Mouse (Mus musculus): ENCODE data around the gene Arl13b. TPM values are rescaled to one million over a fixed set of nuclear protein-coding genes. Genes with fewer than 3 reads are reported as not detected.

Gene Arl13b
- polyA plus RNA-seq, 1 experiment from 2014 or later = 22.1 TPM

DNA sequence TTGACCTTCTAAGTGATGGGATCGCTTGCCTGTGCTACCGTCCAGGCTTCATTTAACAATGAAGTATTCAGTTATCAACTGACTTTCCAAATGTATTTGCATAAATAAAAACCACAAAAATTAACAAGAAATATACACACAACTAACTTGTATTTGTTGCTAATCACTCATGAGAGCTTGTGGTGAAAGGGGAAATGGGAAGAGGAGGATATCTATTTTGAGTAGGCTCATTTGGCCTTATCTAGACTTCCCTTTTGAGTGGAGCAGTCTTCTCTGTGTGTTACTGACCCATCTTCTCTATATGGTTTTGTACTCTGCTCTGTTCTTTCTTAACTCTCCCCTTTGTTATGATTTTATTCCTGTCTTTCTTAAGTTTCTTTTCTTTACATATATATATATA lies 9.4 kb upstream of the Arl13b start:
- H3K9me3 ChIP-seq (ENCODE audit: control insufficient read depth, low read length) = no peaks in the 10 kb centered on the region
- H3K9ac ChIP-seq (replicated peaks; ENCODE audit: low read depth, low read length) = no peak overlapping the region
- no peak overlapping the region for H3K4me2 ChIP-seq (ENCODE audit: low read length)
- no peaks in the 10 kb centered on the region for H3K27me3 ChIP-seq (replicated peaks; ENCODE audit: control insufficient read depth, insufficient read depth, low read length)
- peaks cover 9% of the 10 kb centered on the region for H3K4me1 ChIP-seq (replicated peaks; ENCODE audit: control insufficient read depth, insufficient read depth, low read length)
- 92% methylated on average over 2 of the region's 2 CpGs for WGBS
- no peak overlapping the region for H3K4me3 ChIP-seq (replicated peaks; ENCODE audit: low read length)
- H3K36me3 ChIP-seq (ENCODE audit: control insufficient read depth, insufficient read depth) = no peaks in the 10 kb centered on the region
- H3K27ac ChIP-seq (ENCODE audit: low read length) = no peak overlapping the region
- no peak for ATAC-seq

DNA sequence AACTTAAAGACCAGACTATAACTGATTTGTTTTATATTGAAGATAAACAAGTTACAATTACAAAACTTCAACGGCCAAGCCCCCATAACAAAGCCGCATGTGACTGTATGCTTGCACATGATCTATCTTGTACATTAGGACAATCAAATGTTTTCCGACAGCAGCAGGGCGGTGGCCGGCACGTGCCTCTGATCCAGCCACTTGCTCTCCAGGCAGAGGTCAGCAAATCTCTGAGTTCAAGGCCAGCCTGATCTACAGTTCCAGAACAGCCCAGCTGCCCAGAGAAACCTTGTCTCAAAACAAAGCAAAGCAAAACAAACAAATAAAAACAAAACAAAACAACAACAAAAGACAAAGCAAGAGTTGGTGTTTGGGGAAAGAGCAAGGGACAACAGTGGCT lies 8.5 kb upstream of the Arl13b start:
- no peaks in the 10 kb centered on the region for H3K9me3 ChIP-seq (ENCODE audit: control insufficient read depth, low read length)
- H3K4me2 ChIP-seq (ENCODE audit: low read length) = no peak overlapping the region
- no peak overlapping the region for H3K9ac ChIP-seq (replicated peaks; ENCODE audit: low read depth, low read length)
- no peak overlapping the region for H3K4me3 ChIP-seq (replicated peaks; ENCODE audit: low read length)
- ATAC-seq = no peak
- peaks cover 9% of the 10 kb centered on the region for H3K4me1 ChIP-seq (replicated peaks; ENCODE audit: control insufficient read depth, insufficient read depth, low read length)
- no peaks in the 10 kb centered on the region for H3K27me3 ChIP-seq (replicated peaks; ENCODE audit: control insufficient read depth, insufficient read depth, low read length)
- no peaks in the 10 kb centered on the region for H3K36me3 ChIP-seq (ENCODE audit: control insufficient read depth, insufficient read depth)
- 91% methylated on average over 6 of the region's 6 CpGs for WGBS
- no peak overlapping the region for H3K27ac ChIP-seq (ENCODE audit: low read length)

DNA sequence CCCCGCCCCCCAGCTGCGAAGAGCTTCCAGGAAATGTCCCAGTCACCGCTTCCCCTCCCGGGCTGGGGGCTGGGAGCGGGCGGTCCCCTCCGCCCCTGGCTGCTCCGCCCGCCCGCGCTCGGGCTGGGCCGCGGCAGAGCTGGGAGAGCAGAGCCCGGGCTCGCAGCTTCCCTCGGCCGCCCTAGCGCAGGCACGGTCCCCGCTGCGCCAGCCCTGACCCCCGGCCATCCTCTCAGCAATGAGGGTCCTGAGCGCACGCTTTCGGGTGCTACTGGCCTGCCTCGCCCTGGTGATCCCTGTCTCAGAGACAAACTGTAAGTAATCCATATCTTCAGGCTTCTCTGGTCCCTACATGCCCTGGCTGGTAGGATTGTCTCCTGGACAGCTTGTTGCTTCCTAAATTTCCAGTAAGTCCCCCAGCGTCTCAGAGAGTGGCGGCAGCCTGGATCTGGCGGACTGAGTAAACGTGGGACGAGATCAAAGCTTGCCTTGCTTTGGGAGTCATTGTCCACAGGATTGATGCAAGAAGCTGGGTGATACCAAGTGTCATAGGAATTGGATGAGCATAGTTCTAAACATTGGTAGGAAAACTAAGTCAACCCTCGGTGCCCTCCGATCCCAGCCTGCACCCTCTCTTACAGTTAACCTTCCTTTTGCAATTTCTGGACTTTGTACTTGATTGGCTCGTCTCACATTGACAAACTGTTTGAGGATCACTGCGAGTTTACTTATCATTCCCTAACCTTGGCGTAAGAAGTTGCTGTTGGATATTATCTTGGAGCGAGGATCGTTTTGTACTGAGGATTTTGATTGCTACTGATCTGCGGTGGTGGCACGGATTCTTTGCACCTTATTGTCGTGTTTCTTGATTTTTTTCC lies 7.6 kb upstream of the Arl13b start, which contains the start of gene Pros1:
TSS of gene Pros1 (plus strand) at position 117 of the 878 bp plus-strand sequence.
- Histone ChIP-seq H3K9me3 (ENCODE audit: control insufficient read depth, low read length) (no peaks in the 10 kb centered on the region), H3K4me1 (replicated peaks; ENCODE audit: control insufficient read depth, insufficient read depth, low read length) (peaks cover 9% of the 10 kb centered on the region)

DNA sequence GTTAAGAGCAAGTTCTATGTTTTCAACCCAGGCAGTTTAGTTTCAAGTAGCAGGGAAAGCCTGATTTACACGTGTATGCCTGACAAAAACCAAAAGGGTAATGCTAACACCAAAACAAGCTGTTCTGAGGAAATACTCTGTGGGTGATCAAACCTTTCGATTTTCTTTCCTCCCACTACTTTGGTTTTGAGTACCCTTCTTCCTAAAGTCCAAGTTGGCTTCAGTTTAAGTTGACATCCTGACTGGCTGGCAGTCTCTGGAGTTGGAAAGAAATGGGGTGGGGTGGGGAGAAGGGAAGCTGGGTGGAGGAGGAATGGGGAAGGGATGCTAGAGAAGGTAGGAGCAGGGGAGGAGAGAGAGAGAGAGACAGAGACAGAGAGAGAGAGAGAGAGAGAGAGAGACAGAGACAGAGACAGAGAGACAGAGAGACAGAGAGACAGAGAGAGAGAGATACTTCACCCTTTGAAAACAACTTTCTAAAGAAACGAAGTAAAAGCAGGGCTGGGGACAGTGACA lies 6.8 kb upstream of the Arl13b start:
- H3K4me1 ChIP-seq (replicated peaks; ENCODE audit: control insufficient read depth, insufficient read depth, low read length) = peaks cover 9% of the 10 kb centered on the region
- H3K9me3 ChIP-seq (ENCODE audit: control insufficient read depth, low read length) = no peaks in the 10 kb centered on the region
- peak overlapping the region; percentile 72 for H3K4me2 ChIP-seq (ENCODE audit: low read length)
- H3K4me3 ChIP-seq (replicated peaks; ENCODE audit: low read length) = peak overlapping the region; percentile 63
- WGBS = 14% methylated on average over 3 of the region's 3 CpGs
- no peaks in the 10 kb centered on the region for H3K36me3 ChIP-seq (ENCODE audit: control insufficient read depth, insufficient read depth)
- ATAC-seq = no peak
- H3K9ac ChIP-seq (replicated peaks; ENCODE audit: low read depth, low read length) = peak overlapping the region; percentile 65
- H3K27ac ChIP-seq (ENCODE audit: low read length) = no peak overlapping the region
- H3K27me3 ChIP-seq (replicated peaks; ENCODE audit: control insufficient read depth, insufficient read depth, low read length) = no peaks in the 10 kb centered on the region

More for the DNA sequence above, 7.6 kb upstream of the Arl13b start, which contains the start of gene Pros1:
- Histone ChIP-seq H3K27ac (ENCODE audit: low read length) (no peak within 1 kb of the TSS), H3K36me3 (ENCODE audit: control insufficient read depth, insufficient read depth) (no peaks in the 10 kb centered on the region), H3K4me3 (replicated peaks; ENCODE audit: low read length) (peak within 1 kb of the TSS; percentile 63), H3K4me2 (ENCODE audit: low read length) (peak within 1 kb of the TSS; percentile 72), H3K27me3 (replicated peaks; ENCODE audit: control insufficient read depth, insufficient read depth, low read length) (no peaks in the 10 kb centered on the region), H3K9ac (replicated peaks; ENCODE audit: low read depth, low read length) (peak within 1 kb of the TSS; percentile 65)
- ATAC-seq = peak; percentile 97
- WGBS = 3% methylated on average over 40 of the region's 42 CpGs

DNA sequence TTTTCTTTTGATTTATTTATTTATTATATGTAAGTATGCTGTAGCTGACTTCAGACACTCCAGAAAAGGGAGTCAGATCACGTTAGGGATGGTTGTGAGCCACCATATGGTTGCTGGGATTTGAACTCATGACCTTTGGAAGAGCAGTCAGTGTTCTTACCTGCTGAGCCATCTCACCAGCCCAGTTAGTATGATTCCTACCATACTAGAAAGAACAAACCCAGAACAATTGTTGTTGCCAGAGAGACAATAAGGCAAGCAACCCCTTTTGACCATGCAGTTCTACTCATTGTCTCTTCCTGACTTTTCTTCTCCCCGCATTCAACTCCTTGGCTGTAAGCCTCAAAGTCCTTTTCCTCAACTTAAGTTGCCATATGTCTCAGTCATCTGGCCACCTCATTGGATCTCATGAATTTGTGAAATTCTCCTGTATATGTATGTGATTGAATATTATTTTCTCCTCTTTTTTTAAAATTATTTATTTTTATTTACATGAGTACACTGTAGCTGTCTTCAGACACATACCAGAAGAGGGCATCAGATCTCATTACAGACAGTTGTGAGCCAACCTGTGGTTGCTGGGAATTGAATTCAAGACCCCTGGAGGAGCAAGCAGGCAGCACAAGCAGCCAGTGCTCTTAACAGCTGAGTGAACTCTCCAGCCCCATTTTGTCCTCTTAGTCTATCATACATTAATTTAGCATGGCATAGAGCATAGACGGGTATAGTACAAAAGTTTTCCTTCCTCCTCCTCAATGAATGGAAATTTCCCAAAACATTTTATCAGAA lies 5.8 kb upstream of the Arl13b start:
- Histone ChIP-seq H3K9ac (replicated peaks; ENCODE audit: low read depth, low read length) (no peak overlapping the region), H3K4me2 (ENCODE audit: low read length) (no peak overlapping the region), H3K27ac (ENCODE audit: low read length) (no peak overlapping the region), H3K36me3 (ENCODE audit: control insufficient read depth, insufficient read depth) (no peaks in the 10 kb centered on the region), H3K4me1 (replicated peaks; ENCODE audit: control insufficient read depth, insufficient read depth, low read length) (peaks cover 9% of the 10 kb centered on the region), H3K4me3 (replicated peaks; ENCODE audit: low read length) (no peak overlapping the region), H3K9me3 (ENCODE audit: control insufficient read depth, low read length) (no peaks in the 10 kb centered on the region), H3K27me3 (replicated peaks; ENCODE audit: control insufficient read depth, insufficient read depth, low read length) (no peaks in the 10 kb centered on the region)
- 80% methylated on average over 3 of the region's 3 CpGs for WGBS
- ATAC-seq = no peak

DNA sequence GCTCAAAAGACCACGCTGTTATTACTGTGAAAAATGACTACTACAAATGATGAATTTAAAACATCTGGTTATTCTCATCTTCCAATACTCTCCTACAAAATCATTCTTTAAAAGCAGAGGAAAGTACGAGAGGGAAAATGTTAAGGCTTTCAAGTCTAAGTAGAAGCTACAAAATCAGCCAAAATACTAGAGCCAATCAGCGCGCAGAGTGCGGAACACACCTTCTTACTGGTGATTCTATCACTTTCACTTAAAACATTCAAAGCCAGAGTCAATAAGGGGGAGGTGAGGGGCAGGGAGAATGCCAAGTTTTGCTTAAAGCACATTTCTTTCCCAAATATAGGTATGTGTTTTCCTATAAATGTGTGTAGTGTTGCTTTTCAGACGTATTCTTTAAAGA lies 1.5 kb downstream of the Arl13b start:
- peak overlapping the region; percentile 81 for H3K4me2 ChIP-seq (ENCODE audit: low read length)
- no peak for ATAC-seq
- H3K9me3 ChIP-seq (ENCODE audit: control insufficient read depth, low read length) = no peaks in the 10 kb centered on the region
- H3K27ac ChIP-seq (ENCODE audit: low read length) = no peak overlapping the region
- 90% methylated on average over 6 of the region's 6 CpGs for WGBS
- no peaks in the 10 kb centered on the region for H3K36me3 ChIP-seq (ENCODE audit: control insufficient read depth, insufficient read depth)
- no peak overlapping the region for H3K9ac ChIP-seq (replicated peaks; ENCODE audit: low read depth, low read length)
- no peaks in the 10 kb centered on the region for H3K27me3 ChIP-seq (replicated peaks; ENCODE audit: control insufficient read depth, insufficient read depth, low read length)
- H3K4me3 ChIP-seq (replicated peaks; ENCODE audit: low read length) = no peak overlapping the region
- H3K4me1 ChIP-seq (replicated peaks; ENCODE audit: control insufficient read depth, insufficient read depth, low read length) = peaks cover 9% of the 10 kb centered on the region

DNA sequence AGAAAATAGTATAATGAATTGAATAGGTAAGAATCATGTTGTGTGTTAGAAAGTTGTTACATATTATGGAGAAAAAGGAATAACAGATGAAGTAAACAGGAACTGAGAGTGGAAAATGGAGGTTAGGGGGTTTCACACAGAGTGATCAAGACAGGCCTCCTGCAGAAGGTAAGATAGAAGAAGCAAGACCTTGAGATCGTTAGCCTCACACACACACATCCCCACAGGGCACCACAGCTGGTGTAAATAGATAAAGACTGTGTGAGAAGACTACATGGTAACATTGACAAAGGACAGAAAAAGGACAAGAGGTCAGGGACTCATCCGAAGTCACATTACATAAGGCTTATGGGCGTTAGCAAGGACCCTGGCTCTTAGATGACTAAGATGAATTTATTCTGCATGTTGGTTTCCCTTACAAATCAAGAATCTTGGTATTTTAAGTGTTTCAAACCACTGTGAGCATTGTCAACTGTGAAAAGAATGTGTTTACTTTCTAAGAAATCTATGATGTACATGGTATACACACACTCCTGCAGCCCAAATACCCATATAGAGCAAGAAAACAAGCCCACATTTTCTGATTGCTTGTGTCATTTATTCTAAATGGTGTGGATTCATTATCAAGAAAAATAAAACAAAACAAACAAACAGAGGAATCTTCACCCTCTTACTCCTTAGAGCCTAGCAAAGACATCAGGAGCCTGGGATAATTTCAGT lies 12.7 kb downstream of the Arl13b start:
- no peaks in the 10 kb centered on the region for H3K9me3 ChIP-seq (ENCODE audit: control insufficient read depth, low read length)
- H3K27me3 ChIP-seq (replicated peaks; ENCODE audit: control insufficient read depth, insufficient read depth, low read length) = no peaks in the 10 kb centered on the region
- no peak overlapping the region for H3K4me3 ChIP-seq (replicated peaks; ENCODE audit: low read length)
- H3K36me3 ChIP-seq (ENCODE audit: control insufficient read depth, insufficient read depth) = no peaks in the 10 kb centered on the region
- H3K4me1 ChIP-seq (replicated peaks; ENCODE audit: control insufficient read depth, insufficient read depth, low read length) = no peaks in the 10 kb centered on the region
- no peak overlapping the region for H3K9ac ChIP-seq (replicated peaks; ENCODE audit: low read depth, low read length)
- 74% methylated on average over 3 of the region's 3 CpGs for WGBS
- no peak for ATAC-seq
- H3K27ac ChIP-seq (ENCODE audit: low read length) = no peak overlapping the region
- no peak overlapping the region for H3K4me2 ChIP-seq (ENCODE audit: low read length)

DNA sequence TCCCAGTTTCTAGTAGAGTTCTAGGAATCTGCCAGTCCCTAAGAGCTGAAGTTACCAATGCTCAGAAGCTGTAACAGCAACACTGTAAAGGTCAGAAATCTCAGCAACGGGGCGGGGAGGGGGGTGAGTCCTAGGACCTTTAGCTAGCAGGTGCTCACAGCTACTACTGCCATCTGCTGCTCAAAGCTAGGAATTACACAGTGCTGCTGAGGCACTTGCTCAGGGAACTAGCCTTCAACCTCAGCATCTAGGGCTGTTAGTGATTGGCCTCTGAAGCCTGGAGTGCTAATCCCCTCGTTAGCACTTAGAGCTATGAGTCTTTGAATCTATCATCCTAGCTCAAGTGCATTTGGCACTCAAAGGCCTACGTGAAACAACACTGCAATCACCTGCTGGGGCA lies 14.4 kb downstream of the Arl13b start:
- no peak overlapping the region for H3K4me2 ChIP-seq (ENCODE audit: low read length)
- no peak overlapping the region for H3K9ac ChIP-seq (replicated peaks; ENCODE audit: low read depth, low read length)
- ATAC-seq = no peak
- no peaks in the 10 kb centered on the region for H3K27me3 ChIP-seq (replicated peaks; ENCODE audit: control insufficient read depth, insufficient read depth, low read length)
- no peaks in the 10 kb centered on the region for H3K4me1 ChIP-seq (replicated peaks; ENCODE audit: control insufficient read depth, insufficient read depth, low read length)
- H3K27ac ChIP-seq (ENCODE audit: low read length) = no peak overlapping the region
- H3K9me3 ChIP-seq (ENCODE audit: control insufficient read depth, low read length) = no peaks in the 10 kb centered on the region
- no peak overlapping the region for H3K4me3 ChIP-seq (replicated peaks; ENCODE audit: low read length)
- H3K36me3 ChIP-seq (ENCODE audit: control insufficient read depth, insufficient read depth) = no peaks in the 10 kb centered on the region
- WGBS = 12% methylated on average over 4 of the region's 4 CpGs

DNA sequence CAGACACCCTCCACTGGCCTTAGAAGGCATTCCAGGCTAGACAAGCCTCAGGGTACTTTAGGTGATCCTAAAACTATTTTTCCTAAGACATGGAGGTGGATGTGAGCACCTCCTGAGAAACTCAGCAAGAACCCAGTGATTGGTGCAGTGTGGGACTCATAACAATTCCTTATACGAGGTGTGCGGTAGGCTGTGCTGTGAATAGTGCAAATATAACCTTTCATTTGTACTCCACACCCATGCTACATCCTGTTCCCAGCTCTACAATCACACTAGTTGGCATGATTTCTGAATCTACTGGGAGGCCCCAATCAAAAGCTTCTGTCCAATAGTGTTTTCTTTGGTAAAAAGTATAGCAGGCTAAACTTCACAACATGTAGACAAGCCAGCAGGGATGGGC lies 14.8 kb downstream of the Arl13b start:
- no peak overlapping the region for H3K4me3 ChIP-seq (replicated peaks; ENCODE audit: low read length)
- no peak overlapping the region for H3K27ac ChIP-seq (ENCODE audit: low read length)
- no peak overlapping the region for H3K4me2 ChIP-seq (ENCODE audit: low read length)
- no peaks in the 10 kb centered on the region for H3K36me3 ChIP-seq (ENCODE audit: control insufficient read depth, insufficient read depth)
- no peak overlapping the region for H3K9ac ChIP-seq (replicated peaks; ENCODE audit: low read depth, low read length)
- WGBS = 97% methylated on average over 2 of the region's 2 CpGs
- no peak for ATAC-seq
- H3K4me1 ChIP-seq (replicated peaks; ENCODE audit: control insufficient read depth, insufficient read depth, low read length) = no peaks in the 10 kb centered on the region
- H3K27me3 ChIP-seq (replicated peaks; ENCODE audit: control insufficient read depth, insufficient read depth, low read length) = no peaks in the 10 kb centered on the region
- no peaks in the 10 kb centered on the region for H3K9me3 ChIP-seq (ENCODE audit: control insufficient read depth, low read length)
